Mouse (Mus musculus): ENCODE data around the gene Selenos. TPM values are rescaled to one million over a fixed set of nuclear protein-coding genes. Genes with fewer than 3 reads are reported as not detected.

Gene Selenos
- polyA plus RNA-seq (2015; fragmentation: Nextera tagmentation; extraction: Ambion mirVana), result 54.5 and 68.4 TPM in 2 replicates

GRCm38 (mm10) chr7:66079364-66080230 lies at the start of gene Selenos:
Gene Selenos (plus strand): TSS chr7:66079649.

GRCm38 (mm10) chr7:66043552-66044459 lies 35.6 kb upstream of the Selenos start, which contains the start of gene Gm45213:
Gene Gm45213 (plus strand): TSS chr7:66043602.

DNA sequence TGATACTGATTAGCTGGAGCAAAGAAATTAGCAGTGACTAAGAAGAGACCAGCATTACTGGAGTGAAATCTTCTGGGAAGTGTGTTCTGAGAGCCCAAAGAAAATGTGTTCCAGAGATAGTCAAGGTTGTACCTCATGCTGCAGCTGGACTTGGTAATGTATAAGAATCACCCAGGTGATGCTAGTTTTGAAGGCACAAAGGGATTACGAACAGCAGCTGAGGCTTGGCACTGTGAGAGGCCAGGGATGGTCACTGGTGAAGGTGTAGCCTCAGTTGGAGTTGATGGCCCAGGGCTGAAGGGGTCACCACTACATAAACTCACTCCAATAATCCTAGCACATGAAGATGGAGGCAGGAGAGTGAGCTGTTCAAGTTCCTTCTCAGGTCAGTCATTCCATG lies 20.7 kb upstream of the Selenos start, which contains the start of gene Snrpa1:
Gene Snrpa1 (plus strand): TSS at position 301 of the 400 bp plus-strand sequence.

GRCm38 (mm10) chr7:66108961-66109854 lies 29.8 kb downstream of the Selenos start, which contains the start of gene Chsy1:
Gene Chsy1 (plus strand): TSS chr7:66109515.

Other genes starting within 250 kb of the Selenos start
- gene Pcsk6, start 217.9 kb upstream of the Selenos start, polyA plus RNA-seq (2015; fragmentation: Nextera tagmentation; extraction: Ambion mirVana), result 2.5 and 2.6 TPM in 2 replicates
- gene Gm45213, start 36.0 kb upstream of the Selenos start, polyA plus RNA-seq (2015; fragmentation: Nextera tagmentation; extraction: Ambion mirVana), result not detected in 2 replicates
- 101 and 117 TPM in 2 replicates for gene Snrpa1, start 20.6 kb upstream of the Selenos start, polyA plus RNA-seq (2015; fragmentation: Nextera tagmentation; extraction: Ambion mirVana)
- gene Chsy1, start 29.9 kb downstream of the Selenos start, polyA plus RNA-seq (2015; fragmentation: Nextera tagmentation; extraction: Ambion mirVana), result 11.2 and 11.6 TPM in 2 replicates

Data from spleen, postnatal 0 days (tissue).